Mouse (Mus musculus) thymus, postnatal 36 days (tissue): ENCODE results near the gene Afdn.

Experiments used
- DNase-seq, 2 experiments: peaks; one replicate each; pipeline ENCODE4 v3.0.0; 2022; ENCODE audit warnings: mixed read lengths in 2 of 2

The Afdn gene

DNA sequence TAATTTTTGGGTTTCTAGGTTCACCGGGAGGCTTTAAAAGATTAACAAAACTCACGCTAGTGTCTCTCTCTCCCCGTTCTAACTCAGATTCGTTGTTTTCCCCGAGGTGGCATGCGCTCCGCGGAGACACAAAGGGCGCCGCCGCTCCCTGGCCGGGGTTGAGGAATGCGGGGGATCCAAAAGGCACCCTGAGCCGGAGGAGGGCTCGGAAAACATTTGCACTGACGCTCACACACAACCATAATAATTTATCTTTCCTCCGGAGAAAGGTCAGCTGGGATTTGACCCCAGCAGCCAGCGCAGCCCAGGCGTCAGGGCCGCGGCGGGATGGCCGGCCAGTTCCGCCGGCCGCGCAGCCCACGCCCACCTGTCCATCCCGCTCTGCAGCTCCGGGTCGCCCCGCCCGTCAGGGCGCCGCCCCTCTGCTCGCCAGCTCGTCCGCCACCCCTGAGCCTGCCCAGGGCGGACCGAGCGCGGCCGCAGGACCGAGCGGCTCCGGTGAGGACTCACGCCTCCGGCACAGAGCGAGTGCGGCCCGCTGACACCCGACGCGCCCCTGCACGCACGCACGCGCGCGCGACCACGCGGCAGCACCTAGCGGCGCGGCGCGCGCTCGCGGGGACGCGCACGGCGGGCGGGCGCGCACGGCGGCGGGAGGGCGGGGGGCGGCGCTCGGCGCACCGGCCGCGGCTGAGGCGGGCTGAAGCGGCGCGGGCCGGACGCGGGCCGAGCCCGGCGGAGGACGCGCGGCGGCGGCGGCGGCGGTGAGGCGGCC is at the start of gene Afdn:
Gene Afdn (plus strand): TSS at position 687 of the 775 bp plus-strand sequence.
- DNase-seq = peak; percentile 23 to 61

DNA sequence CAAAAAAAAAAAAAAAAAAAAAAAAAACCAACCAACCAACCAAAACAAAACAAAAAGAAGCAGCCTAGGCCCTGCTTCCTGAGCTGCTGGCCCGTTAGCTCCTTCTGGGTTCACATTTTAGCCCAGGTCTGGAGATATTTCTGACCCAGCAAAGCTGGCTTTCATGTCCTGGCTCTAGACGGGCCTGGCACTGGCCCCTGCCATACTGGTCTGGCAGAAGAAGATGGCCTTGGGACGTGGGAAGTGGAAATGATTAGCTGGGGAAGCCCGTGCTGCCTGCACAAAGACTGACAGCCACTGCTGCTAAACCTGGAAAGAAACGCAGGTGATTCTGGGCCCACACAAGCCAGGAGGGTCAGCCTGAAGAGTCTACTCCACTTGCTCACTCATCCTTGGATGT is 49.2 kb upstream of the Afdn start:
- no peak for DNase-seq

DNA sequence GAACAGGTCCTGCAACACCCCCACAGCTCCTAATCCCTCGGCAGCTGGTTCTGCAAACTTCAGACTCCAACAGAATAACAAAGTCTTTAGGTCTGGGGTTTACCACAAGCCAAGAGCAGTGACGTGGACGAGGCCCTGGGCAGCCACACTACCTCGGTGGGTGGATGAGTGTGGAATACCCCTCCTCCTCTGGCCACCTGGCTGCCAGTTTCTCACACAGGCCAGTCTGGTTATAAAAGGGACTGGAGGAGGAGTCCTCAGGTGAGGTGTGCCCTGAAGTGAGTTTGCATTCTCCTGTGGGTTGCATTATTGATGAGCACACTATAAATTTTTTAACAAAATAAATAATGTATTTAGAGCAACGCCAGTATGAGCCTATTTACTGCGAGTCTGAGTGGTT is 48.2 kb upstream of the Afdn start:
- DNase-seq = no peak

DNA sequence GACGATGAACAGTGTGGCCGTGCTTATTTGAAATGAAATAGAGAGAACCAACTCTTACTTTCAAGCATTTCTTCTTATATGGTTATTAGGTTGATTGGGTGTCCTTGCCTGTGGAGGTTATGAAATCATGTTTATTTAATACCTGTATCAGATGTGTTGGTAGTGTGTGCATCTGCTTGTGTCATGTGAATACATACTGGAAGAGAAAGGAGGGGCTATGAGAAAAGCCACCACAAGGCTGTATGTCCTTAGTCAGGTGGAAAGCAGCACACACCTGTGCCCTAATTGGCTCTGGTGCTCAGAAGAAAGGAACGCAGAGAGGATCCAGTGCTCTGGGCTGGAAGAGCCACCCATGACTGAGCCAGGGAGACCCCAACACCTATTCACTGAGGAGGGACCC is 47.8 kb upstream of the Afdn start:
- DNase-seq = no peak

DNA sequence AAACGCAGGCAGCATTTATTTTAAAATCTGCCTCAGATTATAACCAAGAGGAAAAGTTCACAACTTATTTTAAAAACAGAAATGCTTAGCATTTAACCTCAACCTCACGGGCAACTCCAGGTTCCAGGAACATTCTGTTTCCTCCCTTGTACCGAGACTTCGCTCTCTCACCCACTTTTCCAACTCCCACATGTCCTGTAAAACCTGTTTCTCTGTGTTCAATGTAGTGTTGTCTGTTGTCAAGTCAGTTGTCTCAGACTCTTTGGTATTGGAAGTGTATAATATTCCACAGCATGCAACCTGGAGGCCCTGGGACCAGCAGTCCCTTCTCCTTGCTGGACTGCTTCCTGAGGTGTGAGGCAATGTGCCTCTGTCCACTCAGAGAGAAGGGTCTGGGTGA is 46.2 kb upstream of the Afdn start:
- no peak for DNase-seq

DNA sequence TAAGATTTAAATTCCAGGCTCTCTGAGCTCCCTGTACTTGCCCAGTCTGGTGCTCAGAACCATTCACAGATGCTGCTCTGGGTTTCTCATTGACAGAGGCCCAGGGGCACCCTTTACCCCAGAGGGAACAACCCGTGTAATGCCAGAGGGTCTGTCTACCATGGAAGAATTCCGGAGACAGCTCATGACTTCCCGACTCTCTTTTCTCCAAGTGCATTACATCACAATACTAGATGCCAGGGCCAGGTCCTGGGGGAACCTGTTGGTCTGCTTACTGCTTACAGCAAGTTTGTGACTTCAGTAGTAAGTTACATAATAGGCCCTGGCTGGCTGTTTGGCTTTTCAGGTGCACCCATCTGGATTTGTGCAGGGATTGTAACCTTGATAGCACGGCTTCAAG is 45.7 kb upstream of the Afdn start:
- DNase-seq = no peak

DNA sequence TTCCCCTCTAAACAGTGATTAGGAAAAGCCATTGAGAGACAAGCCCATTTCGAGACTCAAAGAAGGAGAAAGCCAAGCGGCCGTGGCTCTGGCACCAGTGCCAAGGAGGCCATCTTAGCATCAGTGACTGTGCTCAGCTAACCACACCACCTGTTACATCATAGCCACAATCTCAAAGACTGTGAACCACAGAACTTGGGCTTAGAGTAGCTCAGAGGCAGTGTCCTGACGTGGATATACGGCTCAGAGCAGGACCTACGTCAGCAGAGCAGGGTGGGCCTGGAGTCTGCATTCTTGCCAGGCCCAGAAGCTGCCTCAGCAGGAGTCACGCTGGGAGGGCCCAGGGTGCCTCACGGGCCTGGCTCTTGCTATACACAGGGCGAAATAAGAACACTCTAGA is 44.8 kb upstream of the Afdn start:
- DNase-seq = no peak

DNA sequence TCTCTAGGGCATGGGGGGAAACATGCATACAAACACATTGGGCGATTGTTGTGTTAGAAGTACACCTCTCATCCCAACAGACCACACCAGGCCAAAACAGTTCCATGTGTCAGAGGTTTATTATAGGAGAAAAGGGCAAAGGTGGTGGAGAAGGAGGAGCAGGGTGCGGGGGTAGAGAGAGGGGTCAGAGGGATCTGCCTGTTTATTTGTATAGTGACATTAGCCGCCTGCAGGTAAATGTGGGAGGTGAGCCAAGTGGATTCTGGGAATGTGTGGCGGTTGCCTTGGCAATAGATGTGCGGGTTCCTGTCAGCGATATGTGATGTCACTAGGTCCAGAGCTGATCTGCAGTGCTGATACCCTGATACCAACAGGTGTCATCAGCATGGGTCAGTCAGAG is 44.0 kb upstream of the Afdn start:
- no peak for DNase-seq

DNA sequence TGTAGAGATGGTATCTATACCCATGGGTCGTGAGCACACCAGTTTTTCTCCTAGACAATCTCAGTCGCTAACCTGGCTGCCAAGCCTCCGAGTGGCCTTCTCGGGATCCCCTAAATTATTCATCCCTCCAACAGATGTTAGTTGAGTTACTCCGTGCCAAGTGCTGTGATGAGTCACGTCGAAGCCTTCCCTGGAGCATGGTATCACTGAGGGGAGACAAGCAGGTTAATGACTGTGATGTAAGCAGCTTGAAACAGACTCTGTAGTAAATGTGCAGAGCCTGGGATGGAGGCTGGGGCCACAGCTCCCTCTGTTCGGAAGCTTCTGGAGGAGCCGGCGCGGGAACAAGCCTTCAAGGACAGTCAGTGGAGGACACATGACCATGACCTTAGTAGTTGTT is 42.9 kb upstream of the Afdn start:
- DNase-seq = no peak

DNA sequence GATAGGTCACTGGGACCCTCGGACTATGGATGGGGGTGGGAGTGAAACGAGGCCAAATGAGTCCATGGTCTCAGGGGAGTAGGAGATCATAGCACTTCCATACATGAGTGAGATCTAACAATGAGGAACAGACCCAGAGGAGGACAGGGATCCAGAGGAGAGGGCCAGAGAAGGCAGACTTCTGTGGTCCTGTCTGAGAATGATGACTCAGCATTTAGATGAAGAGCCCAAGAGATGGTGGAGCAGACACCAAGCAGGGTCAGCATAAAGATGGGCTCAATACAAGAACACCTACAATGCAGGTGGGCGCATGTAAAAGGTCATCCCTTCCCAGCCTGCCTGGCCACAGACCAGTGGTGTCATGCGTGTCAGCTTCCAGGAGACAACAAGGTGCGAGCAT is 40.2 kb upstream of the Afdn start:
- DNase-seq = no peak

DNA sequence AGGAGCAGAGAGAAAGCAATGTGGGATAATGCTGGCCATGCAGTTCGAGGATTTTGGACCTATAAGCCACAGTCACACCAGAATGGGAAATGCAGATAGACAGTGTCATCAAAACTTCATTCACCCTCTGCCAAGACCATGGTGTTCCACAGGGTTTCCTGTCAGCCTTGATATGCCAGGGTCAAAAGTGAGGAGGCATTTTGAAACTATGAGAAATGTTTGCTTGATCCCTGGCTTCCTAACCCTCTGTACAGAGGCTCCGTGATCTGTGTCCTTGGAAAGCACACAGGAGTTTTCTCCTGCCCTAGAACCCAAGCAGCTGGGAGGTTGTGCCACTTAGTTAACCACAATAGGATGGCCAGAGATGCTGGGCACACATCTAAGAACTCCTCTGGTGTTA is 39.0 kb upstream of the Afdn start:
- DNase-seq = no peak

DNA sequence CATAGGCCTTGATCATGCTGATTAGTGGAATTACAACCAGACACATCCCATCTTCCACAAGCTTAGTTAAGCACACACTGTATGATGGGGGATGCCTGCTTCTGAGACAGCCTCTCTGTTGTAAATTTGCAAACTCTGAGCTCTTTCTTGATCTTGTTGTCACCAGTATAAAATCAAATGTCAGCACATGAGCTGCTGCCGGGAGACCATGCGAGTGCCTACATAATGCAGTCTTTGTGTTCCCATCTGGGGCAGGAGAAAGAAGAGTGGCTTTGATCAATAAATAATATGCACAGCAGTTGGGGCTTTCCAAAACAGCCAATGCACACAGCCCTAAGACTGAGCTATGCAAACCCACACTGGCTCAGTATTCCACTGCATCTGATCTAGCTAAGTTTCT is 37.9 kb upstream of the Afdn start:
- no peak for DNase-seq

DNA sequence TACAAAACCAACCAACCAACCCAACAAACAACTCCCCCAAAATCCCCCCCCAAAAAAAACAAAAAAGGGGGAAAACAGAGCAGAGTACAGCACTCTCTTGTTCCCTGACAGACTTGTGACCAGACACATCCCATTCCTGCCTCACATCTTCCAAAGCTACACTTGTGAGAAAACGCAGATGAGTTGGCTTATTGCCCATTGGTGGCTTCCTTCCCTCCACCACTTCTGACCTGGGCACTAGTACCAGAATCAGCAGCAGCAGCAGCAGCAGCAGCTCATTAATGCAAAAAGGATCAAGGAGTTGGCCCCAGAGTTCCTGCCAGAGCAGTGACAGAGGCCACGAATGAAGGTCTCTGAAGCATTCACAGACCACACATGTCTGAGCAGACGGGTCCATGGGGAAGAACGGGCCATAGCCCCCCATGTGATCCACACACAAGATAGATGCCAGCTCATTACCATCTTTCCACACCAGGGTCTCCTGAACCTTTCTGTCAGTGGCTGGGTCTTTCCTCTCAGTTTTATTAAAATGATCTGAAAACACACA is 35.3 kb upstream of the Afdn start:
- DNase-seq = no peak

DNA sequence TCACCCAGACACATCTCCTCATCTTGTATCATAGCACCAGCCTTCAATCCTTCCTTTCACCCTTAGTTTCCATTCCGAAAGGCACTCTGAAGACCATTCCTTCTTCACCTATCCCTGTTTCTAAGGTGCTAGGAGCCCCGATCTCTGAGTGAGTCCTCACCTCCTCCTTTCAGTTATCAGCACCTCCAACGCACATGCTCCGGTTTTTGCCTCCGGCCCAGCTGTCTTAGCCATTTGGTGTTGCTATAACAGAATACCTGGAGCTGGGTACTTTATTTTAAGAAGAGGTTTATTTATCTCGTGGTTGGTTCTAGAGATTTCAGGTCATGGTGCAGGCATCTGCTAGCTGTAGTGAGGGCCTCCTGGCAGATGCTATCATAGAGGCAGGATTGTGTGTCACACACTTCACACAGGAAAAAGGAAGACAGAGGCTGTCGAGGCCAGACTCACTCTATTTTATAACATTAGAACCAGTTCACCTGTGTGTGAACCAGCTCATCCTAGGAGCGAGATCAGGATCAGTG is 33.4 kb upstream of the Afdn start:
- DNase-seq = no peak

DNA sequence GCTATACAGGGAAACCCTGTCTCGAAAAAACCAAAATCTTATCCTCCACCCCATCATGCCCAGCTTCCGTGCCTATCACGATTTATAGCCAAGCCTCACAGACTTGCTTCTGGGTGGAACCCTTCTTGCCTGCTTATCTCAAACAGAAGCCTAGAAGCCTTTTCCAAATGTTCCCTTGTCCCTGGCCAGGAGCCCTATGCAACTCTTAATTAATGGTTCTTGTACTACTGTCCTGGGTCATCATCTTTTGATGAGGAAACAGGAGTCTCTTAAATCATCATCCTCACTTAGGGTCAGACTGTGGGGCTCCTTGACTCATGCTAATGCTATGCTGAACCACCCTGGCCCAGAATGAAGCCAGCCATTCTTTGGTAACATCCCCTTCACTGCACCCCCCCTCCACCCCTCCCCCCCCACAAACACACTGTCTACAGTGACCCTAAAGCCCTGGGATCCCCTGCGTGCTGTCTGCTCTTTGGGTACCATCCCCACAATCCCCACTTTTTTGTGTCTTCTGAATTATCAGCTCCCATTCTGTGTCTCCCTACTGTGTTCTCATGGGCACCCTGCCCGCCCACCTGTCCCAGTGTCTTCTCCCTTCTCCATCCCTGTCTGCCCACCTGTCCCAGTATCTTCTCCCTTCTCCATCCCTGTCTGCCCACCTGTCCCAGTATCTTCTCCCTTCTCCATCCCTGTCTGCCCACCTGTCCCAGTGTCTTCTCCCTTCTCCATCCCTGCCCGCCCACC is 29.2 kb upstream of the Afdn start:
- no peak for DNase-seq

DNA sequence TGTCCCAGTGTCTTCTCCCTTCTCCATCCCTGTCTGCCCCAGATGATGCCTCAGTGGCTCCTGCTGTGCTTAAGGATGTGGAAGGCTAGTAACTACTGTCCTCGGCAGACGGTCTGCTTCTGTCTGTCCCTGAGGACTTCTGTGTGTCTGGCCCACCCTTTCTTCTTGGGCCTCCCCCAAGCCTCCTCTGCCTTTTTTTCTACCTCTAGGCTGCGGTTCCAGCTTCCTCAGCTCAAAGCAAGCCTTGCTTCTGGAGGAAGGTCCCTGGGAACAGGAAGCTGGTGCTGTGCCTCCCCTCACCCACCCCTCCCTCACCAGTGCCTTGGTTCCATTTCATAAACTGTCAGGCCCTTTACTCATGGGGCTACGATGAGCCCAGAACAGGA is 28.6 kb upstream of the Afdn start:
- no peak for DNase-seq

DNA sequence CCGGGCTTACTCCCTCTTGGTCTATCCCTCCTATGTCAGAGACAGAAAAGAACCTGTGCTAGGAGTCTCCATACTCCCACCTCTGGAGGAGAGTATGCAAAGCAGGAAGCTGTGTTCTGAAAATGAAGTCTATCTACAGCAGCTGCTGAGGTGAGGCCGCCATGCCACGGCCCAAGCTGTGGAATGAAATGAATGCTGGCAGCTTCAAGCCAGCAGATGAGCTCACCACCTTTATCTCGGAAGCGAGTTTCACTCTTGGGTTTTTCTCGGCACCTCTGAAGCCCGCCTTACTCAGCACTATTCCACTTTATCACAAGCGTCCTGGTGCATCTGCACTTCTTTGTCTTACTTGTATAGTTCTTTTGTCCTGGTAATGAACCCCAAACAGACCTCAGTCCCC is 27.7 kb upstream of the Afdn start:
- DNase-seq = no peak

DNA sequence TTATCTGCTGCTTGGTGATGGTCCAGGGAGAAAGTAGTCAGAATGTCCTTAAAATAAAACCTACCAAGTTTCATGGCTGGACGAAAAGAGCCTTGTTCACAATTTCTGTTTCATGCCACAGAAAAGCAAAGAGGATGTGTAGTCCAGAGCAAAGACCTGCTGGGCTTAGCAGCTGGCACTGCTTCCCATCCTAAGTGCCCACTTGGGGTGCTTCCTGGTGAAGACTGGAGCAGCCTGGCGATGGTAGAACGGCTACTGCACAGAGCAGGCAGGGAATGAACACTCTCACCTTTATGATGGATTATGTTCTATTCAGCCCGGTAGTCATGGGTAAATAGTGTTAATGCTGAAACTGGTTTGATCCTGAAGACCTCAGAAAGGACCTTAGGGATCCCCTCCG is 26.4 kb upstream of the Afdn start:
- no peak for DNase-seq

DNA sequence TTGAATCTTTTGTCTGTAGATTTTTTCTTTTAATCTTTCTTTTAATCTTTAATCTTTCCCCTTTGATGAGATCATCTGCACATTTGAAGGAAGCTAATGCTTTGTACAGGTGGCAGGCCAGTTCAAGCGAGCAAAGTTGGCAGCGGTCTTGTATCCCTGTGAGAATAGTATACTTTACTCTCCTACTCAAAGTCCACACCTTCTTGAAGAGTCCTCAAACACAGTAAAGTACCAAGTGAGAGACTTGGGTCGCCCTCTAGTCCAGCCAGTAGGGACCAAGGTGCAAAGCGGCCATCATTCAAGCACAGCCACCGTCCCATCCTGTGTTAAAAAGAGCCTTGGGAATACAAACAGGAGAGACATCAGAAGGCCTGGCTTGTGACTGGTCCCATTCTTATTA is 25.3 kb upstream of the Afdn start:
- no peak for DNase-seq

DNA sequence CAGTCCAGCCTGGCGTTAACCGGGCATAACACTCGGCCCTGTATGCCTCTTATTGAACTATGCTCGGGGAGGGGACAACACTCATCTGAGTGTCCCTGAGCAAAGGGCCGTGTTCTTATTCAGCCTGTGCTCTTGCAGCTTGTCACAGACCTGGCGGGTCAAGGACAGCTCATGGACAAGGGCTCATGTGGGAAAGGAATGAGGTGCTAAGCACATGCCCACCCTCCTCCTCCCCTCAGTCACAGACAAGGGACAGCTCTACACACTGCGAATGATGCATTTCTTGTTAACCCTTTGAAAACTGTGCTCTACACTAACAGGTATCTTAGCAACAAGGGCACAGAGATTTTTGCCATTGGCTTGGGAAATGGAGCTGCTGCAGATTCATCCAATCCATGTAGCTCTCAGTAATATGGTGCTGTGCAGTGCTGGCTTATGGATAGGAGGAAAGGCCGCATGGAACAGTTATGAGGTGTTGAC is 24.5 kb upstream of the Afdn start:
- DNase-seq = no peak

DNA sequence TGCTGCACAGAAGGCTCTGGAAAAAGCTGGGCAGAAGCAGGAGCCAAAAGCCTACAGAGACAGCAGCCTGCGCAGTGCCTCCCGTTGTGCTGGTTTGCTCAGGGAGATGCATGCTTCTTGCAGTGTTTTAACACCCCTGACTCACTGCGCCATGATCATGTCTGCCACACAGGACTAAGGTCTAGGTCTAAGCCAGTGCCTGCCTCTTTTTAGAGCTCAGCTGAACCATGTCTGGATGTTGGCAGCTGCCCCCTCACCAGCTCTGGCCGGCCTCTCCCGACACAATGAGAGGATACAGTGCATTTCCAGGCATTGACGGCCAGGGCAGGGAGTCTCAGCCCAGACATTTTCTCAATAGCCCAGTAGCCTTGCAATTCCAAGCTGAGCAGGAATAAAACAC is 23.0 kb upstream of the Afdn start:
- no peak for DNase-seq

DNA sequence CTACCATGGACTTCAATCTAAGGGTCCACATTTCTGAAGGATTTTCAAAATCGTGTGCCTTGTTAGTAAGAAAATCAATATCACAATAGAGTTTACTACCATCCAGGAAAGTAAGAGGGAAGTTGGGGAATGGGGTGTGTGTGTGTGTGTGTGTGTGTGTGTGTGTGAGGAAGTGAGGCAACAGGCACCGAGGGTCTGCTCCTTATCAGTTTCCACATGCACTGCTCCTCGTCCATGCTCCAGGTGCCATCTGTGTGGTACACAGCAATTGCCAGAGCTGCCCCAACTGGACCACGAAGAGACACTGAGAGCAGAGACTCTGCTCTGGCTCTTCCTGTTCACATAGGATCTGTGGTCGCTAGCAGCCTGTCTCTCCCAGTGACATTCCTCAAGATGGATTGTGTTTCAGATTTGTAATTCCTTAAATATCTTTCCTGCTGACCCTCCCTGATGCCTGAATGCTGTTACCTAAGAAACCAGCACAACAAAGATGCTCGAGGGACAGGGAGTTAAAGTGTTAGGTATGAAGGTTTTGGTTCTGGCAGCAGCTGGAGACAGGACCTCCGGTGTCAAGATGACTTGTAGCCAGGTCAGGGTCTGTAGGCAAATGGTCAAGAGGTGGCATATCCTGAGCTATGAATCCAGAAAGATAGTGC is 22.1 kb upstream of the Afdn start:
- DNase-seq = no peak

DNA sequence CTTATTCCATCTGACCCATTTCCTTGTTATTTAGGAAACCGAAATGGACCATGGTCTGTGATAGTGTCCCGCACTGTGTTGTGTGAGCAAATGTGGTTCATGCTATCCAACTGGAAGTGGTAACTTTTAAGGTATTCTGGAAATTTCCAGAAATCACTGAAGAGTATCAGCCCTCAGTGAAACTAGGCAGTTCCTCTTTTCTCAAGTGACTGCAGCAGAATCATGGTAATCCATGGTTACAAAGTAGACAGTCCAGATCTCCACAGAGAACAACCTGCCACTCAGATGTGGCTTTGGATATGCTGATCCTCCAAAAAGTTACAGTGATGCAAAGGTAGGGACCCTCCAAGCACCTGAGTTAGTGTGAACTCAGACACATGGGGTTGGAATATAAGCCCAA is 21.4 kb upstream of the Afdn start:
- no peak for DNase-seq

DNA sequence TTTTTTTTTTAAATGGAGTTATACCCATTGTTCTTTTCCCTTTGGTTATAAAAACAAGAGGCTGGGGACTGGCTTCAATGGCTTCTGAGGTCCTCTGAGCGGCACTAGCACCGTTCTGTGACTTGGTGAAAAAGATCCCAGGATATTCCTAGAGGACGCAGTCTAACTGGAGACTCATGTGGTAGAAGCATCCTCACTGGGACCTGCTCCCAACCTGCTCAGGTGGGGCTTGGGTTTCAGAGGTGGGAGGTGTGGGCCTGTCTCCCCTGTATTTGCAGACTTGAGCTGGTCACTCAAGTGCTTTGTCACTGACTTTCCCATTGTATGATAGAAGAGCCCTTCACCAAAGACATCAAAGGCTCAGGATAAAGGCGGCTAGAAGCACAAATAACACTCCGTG is 20.4 kb upstream of the Afdn start:
- DNase-seq = no peak
